Mouse (Mus musculus) CH12.LX (cell line): Measurements from ENCODE around the gene Cdk17. TPM values are rescaled to one million over a fixed set of nuclear protein-coding genes. Genes with fewer than 3 reads are reported as not detected.

ENCODE experiments used
- DNase-seq: peaks from one replicate; pipeline ENCODE4 v3.0.0-alpha.2; 2013; ENCODE audit errors: extremely low read depth
- H3K27ac ChIP-seq: 2 replicates; pipeline ENCODE4 v1.5.1; 2012; ENCODE audit warnings: low read depth, mild to moderate bottlenecking, control low read depth, moderate library complexity; ENCODE audit not compliant: insufficient read depth
- H3K27me3 ChIP-seq: replicated peaks from 2 replicates; pipeline ENCODE3; 2012; ENCODE audit warnings: inconsistent platforms
- H3K36me3 ChIP-seq, 2 experiments: replicated peaks in 1 of 2; 2 replicates each; pipeline versions ENCODE3 to v1.6.1; 2012; ENCODE audit warnings: inconsistent platforms in 1 of 2, low read length in 1 of 2, mild to moderate bottlenecking in 1 of 2, mixed read lengths in 1 of 2, moderate library complexity in 1 of 2; ENCODE audit not compliant: control insufficient read depth in 1 of 2, insufficient read depth in 1 of 2
- H3K4me1 ChIP-seq, 2 experiments: 2 replicates each; pipeline ENCODE4 v1.6.1; 2012; ENCODE audit warnings: inconsistent platforms in 1 of 2, moderate library complexity in 1 of 2; ENCODE audit not compliant: insufficient read depth in 2 of 2, control insufficient read depth in 1 of 2
- H3K4me2 ChIP-seq: 2 replicates; pipeline ENCODE4 v1.6.1; 2012; ENCODE audit warnings: low read depth, mild to moderate bottlenecking, control low read depth; ENCODE audit not compliant: poor library complexity, insufficient read depth, severe bottlenecking
- H3K4me3 ChIP-seq, 3 experiments: fragments of 150-350 bp in 1 of 3; sonication (generic) in 1 of 3; replicated peaks in 1 of 3; 2 replicates each; pipeline versions ENCODE3 to v1.5.1; 2011 to 2012; ENCODE audit warnings: low read depth in 2 of 3, low read length in 2 of 3, mild to moderate bottlenecking in 2 of 3, moderate library complexity in 2 of 3, control low read depth in 1 of 3, improper control_type of control experiment in 1 of 3, inconsistent platforms in 1 of 3, mixed read lengths in 1 of 3; ENCODE audit not compliant: poor library complexity in 1 of 3
- H3K79me2 ChIP-seq: replicated peaks from 2 replicates; pipeline ENCODE4 v1.6.1; 2012; ENCODE audit warnings: mild to moderate bottlenecking, moderate library complexity; ENCODE audit not compliant: control insufficient read depth, poor library complexity, insufficient read depth, severe bottlenecking; ENCODE audit errors: extremely low read depth
- H3K9ac ChIP-seq: 2 replicates; pipeline ENCODE4 v1.6.1; 2012; ENCODE audit warnings: low read depth, mild to moderate bottlenecking, control low read depth, moderate library complexity; ENCODE audit not compliant: insufficient read depth
- H3K9me3 ChIP-seq: replicated peaks from 2 replicates; pipeline ENCODE3; 2012; ENCODE audit warnings: low read length, inconsistent platforms, mixed read lengths
- BHLHE40 ChIP-seq: IDR thresholded peaks from 2 replicates; pipeline ENCODE4 v1.6.1; 2011; ENCODE audit warnings: mild to moderate bottlenecking, low read depth, low read length, improper control_type of control experiment
- CTCF ChIP-seq, 2 experiments: IDR thresholded peaks in 1 of 2; conservative IDR thresholded peaks in 1 of 2; 2 replicates each; pipeline ENCODE4 v1.5.1; 2011 to 2012; ENCODE audit warnings: low read depth in 2 of 2, low read length in 2 of 2, improper control_type of control experiment in 1 of 2, inconsistent platforms in 1 of 2, mild to moderate bottlenecking in 1 of 2, moderate library complexity in 1 of 2
- ETS1 ChIP-seq: conservative IDR thresholded peaks from 2 replicates; pipeline ENCODE4 v1.6.1; 2012; ENCODE audit warnings: low read depth, mild to moderate bottlenecking, inconsistent platforms, low read length, improper control_type of control experiment, moderate library complexity
- HCFC1 ChIP-seq: IDR thresholded peaks from 2 replicates; pipeline ENCODE4 v1.6.1; 2012; ENCODE audit warnings: low read depth, mild to moderate bottlenecking, inconsistent platforms, low read length, improper control_type of control experiment
- IRF4 ChIP-seq: IDR thresholded peaks from 2 replicates; pipeline ENCODE4 v1.6.1; 2014; ENCODE audit warnings: low read depth, mild to moderate bottlenecking, inconsistent platforms, low read length, improper control_type of control experiment
- JUN ChIP-seq: IDR thresholded peaks from 2 replicates; pipeline ENCODE4 v1.6.1; 2011; ENCODE audit warnings: low read depth, mild to moderate bottlenecking, low read length, improper control_type of control experiment, moderate library complexity; ENCODE audit not compliant: insufficient read depth
- KAT2A ChIP-seq: IDR thresholded peaks from 2 replicates; pipeline ENCODE4 v1.6.1; 2012; ENCODE audit warnings: low read length, improper control_type of control experiment, inconsistent platforms; ENCODE audit not compliant: insufficient replicate concordance
- MAZ ChIP-seq: IDR thresholded peaks from 2 replicates; pipeline ENCODE4 v1.6.1; 2012; ENCODE audit warnings: low read depth, mild to moderate bottlenecking, inconsistent platforms, low read length, improper control_type of control experiment, moderate library complexity
- POLR2A ChIP-seq: IDR thresholded peaks from 2 replicates; pipeline ENCODE4 v1.6.1; 2011; ENCODE audit warnings: low read depth, mild to moderate bottlenecking, improper control_type of control experiment, low read length
- RCOR1 ChIP-seq: conservative IDR thresholded peaks from 2 replicates; pipeline ENCODE4 v1.6.1; 2012; ENCODE audit warnings: low read depth, mild to moderate bottlenecking, inconsistent platforms, low read length, improper control_type of control experiment
- UBTF ChIP-seq: IDR thresholded peaks from 2 replicates; pipeline ENCODE4 v1.6.1; 2012; ENCODE audit warnings: low read depth, mild to moderate bottlenecking, inconsistent platforms, low read length, improper control_type of control experiment, moderate library complexity
- USF1 ChIP-seq: IDR thresholded peaks from 2 replicates; pipeline ENCODE4 v1.6.1; 2014; ENCODE audit warnings: low read depth, mild to moderate bottlenecking, inconsistent platforms, low read length, improper control_type of control experiment
- USF2 ChIP-seq: conservative IDR thresholded peaks from 2 replicates; pipeline ENCODE4 v1.6.1; 2011; ENCODE audit warnings: low read depth, low read length, improper control_type of control experiment
- ZC3H11A ChIP-seq: IDR thresholded peaks from 2 replicates; pipeline ENCODE4 v1.6.1; 2012; ENCODE audit warnings: low read depth, mild to moderate bottlenecking, inconsistent platforms, low read length, improper control_type of control experiment
- ZMIZ1 ChIP-seq: IDR thresholded peaks from 2 replicates; pipeline ENCODE4 v1.6.1; 2012; ENCODE audit warnings: low read depth, mild to moderate bottlenecking, inconsistent platforms, low read length, improper control_type of control experiment
- dilution Hi-C: fragments of 300-500 bp; cut with MboI; formaldehyde crosslinking; loops from 2 replicates; pipeline ENCODE4 v1.14.3; 2020; ENCODE audit warnings: low sequenced_read_pairs; ENCODE audit not compliant: extremely low pct_unique_long_range_greater_than_20kb, extremely low pct_ligation_motif_present
- in situ Hi-C: fragments of 300-500 bp; cut with MboI; formaldehyde crosslinking; loops from 3 replicates; pipeline ENCODE4 v1.14.3; 2019; ENCODE audit warnings: low sequenced_read_pairs, low pct_ligation_motif_present, low pct_unique_long_range_greater_than_20kb, mixed read lengths
- polyA plus RNA-seq: library from polyadenylated mRNA; unstranded; fragments of >175 nt; gene quantifications from 2 replicates; pipeline ENCODE4 v1.2.1, GENCODE M21; 2012; ENCODE audit warnings: low read depth; ENCODE audit not compliant: insufficient read length
- total RNA-seq, 2 experiments: library from RNA; depleted of rRNA; stranded (reverse); fragments of 300-350 nt in 1 of 2; fragments of >200 nt in 1 of 2; gene quantifications; 2 replicates each; pipeline ENCODE4 v1.2.3; 2012 to 2014

Gene Cdk17
- total and polyA plus RNA-seq, 3 experiments, result 23.4 to 51.3 (median 28.5) TPM

GRCm38 (mm10) chr10:93130456-93130940 is 30.2 kb upstream of the Cdk17 start:
- DNase-seq, result no peak
- in situ Hi-C loops (no loop called here), dilution Hi-C loops (no loop called here)
- H3K9me3 ChIP-seq, result no peaks in the 10 kb centered on the region
- H3K4me1 ChIP-seq, result no peaks in the 10 kb centered on the region
- no peaks in the 10 kb centered on the region for H3K36me3 ChIP-seq
- no peak for TF ChIP-seq USF1
- TF ChIP-seq UBTF, result no peak
- no peak for TF ChIP-seq IRF4
- no peak for TF ChIP-seq KAT2A
- no peak for TF ChIP-seq RCOR1
- TF ChIP-seq ETS1, result no peak
- no peak for TF ChIP-seq CTCF (conservative IDR thresholded peaks at IDR 0.05 in 1 of 2, IDR thresholded peaks at IDR 0.05 in 1 of 2; ENCODE audit: low read depth in 2 of 2, low read length in 2 of 2)
- no peak for TF ChIP-seq MAZ
- TF ChIP-seq HCFC1, result no peak
- no peak for TF ChIP-seq JUN
- no peak overlapping the region for H3K4me3 ChIP-seq
- no peak overlapping the region for H3K27ac ChIP-seq
- no peak overlapping the region for H3K4me2 ChIP-seq
- H3K79me2 ChIP-seq, result no peaks in the 10 kb centered on the region
- H3K9ac ChIP-seq, result no peak overlapping the region
- no peaks in the 10 kb centered on the region for H3K27me3 ChIP-seq

DNA sequence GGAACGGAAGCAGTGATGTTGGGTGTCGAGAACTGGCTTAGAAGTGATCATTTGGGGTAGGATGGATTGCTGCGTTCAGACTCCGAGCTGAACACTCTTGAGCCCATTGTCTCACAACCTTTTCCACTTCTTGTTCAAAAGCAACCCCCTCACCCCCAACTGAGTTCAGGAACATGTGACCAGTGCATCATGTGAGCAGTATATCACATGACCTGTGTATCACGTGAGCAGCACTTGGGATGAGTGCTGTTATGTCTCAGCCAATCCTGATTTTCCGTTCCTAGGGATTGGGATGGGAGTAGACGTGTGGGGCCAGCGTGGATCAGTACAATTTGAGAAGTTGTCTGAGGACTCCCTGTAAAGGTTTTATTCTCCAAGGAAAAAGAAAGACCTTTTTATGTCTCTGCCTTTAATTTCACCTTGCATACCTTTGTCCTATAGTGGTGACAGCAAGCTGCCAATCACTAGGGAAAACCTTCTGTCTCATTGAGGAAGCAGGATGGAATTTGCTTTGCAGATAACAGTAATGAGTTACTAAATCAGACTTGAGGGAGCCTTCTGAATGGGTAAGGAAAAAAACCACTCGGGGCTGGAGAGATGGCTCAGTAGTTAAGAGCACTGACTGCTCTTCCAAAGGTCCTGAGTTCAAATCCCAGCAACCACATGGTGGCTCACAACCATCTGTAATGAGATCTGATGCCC is 28.7 kb upstream of the Cdk17 start:
- H3K27me3 ChIP-seq, result no peaks in the 10 kb centered on the region
- H3K27ac ChIP-seq, result no peak overlapping the region
- H3K4me2 ChIP-seq, result no peak overlapping the region
- in situ Hi-C loops (no loop called here), dilution Hi-C loops (no loop called here)
- H3K79me2 ChIP-seq, result no peaks in the 10 kb centered on the region
- H3K36me3 ChIP-seq, result no peaks in the 10 kb centered on the region
- H3K9me3 ChIP-seq, result no peaks in the 10 kb centered on the region
- TF ChIP-seq ZMIZ1 (no peak), USF1 (peak; percentile 68), ZC3H11A (no peak), BHLHE40 (peak; percentile 64), USF2 (peak; percentile 82), POLR2A (no peak)
- no peak overlapping the region for H3K4me3 ChIP-seq
- H3K4me1 ChIP-seq, result no peaks in the 10 kb centered on the region
- DNase-seq, result no peak
- no peak overlapping the region for H3K9ac ChIP-seq
